ENCODE assay signal across 8 mouse cellular contexts in the genomic region with DNA sequence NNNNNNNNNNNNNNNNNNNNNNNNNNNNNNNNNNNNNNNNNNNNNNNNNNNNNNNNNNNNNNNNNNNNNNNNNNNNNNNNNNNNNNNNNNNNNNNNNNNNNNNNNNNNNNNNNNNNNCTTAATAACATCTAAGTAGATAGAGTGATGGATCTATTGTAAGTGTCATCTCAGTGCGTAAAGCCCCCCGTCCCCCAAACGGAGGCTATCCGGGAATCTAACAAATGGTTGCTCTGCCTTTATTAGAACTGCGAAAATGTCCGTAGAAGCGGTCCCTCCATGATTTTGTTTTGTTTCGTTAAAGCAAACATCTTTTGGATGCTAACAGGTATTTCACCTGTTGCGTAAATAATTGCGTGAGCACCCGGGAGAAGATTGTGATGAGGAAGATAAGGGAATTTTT. TPM values are rescaled to one million over a fixed set of nuclear protein-coding genes. Genes with fewer than 3 reads are reported as not detected.
DNase-seq lines count a peak whose midpoint lies in the region; ATAC-seq and TF ChIP-seq lines count a peak whose summit lies in the region.

No protein-coding gene starts in this region.

- no peak for TF ChIP-seq RAD21 in MEL (IDR thresholded peaks at IDR 0.05; ENCODE audit: low read depth, low read length)

- no peaks in the 10 kb centered on the region for H3K36me3 ChIP-seq in kidney, adult 2 months (ENCODE audit: control insufficient read depth, insufficient read depth, low read length)
- H3K36me3 ChIP-seq in MEL (ENCODE audit: control insufficient read depth in 1 of 2, insufficient read depth in 2 of 2, low read length in 2 of 2) (peaks cover 0 to 5% of the 10 kb centered on the region in 2 experiments; a peak in 2 of 4 replicates), macrophage (ENCODE audit: inconsistent target) (no peaks in the 10 kb centered on the region)

- no peak for TF ChIP-seq POLR2A in kidney, adult 2 months (IDR thresholded peaks at IDR 0.05; ENCODE audit: low read depth, low read length)
- TF ChIP-seq POLR2A in MEL (IDR thresholded peaks at IDR 0.05; ENCODE audit: control insufficient read depth in 1 of 2, insufficient read depth in 1 of 2, low read depth in 1 of 2, low read length in 2 of 2, poor library complexity in 1 of 2) = no peak

- no peaks in the 10 kb centered on the region for H3K9me3 ChIP-seq in MEL (replicated peaks; ENCODE audit: insufficient read depth, low read length)

- no peaks in the 10 kb centered on the region for H3K27me3 ChIP-seq in kidney, adult 2 months (replicated peaks; ENCODE audit: control insufficient read depth, insufficient read depth, low read length)
- no peaks in the 10 kb centered on the region for H3K27me3 ChIP-seq in MEL (ENCODE audit: control insufficient read depth in 1 of 2, insufficient read depth in 2 of 2, low read length in 2 of 2)

- H3K9ac ChIP-seq in MEL (ENCODE audit: control insufficient read depth, low read depth, low read length, poor library complexity, severe bottlenecking) = peak overlapping the region; percentile 85

- no peak for ATAC-seq in erythroid progenitor cell, adult 5-6 weeks (replicated peaks; ENCODE audit: low FRiP score, poor library complexity, severe bottlenecking)

- H3K4me3 ChIP-seq in kidney, adult 2 months (ENCODE audit: insufficient read depth, low read depth, low read length) = peak overlapping the region; percentile 86
- H3K4me3 ChIP-seq in MEL (ENCODE audit: control insufficient read depth in 1 of 2, insufficient read depth in 1 of 2, low read depth in 2 of 2, low read length in 2 of 2) (peak overlapping the region; percentile 77 to 86), macrophage (ENCODE audit: inconsistent target) (peak overlapping the region; percentile 47)

- no peak for TF ChIP-seq EP300 in MEL (IDR thresholded peaks at IDR 0.05; ENCODE audit: low read depth in 1 of 2, low read length in 2 of 2)

- H3K79me2 ChIP-seq in MEL (ENCODE audit: control insufficient read depth, insufficient read depth, low read length, poor library complexity) = no peaks in the 10 kb centered on the region; the same call in 1 of the 2 replicates
- no peaks in the 10 kb centered on the region for H3K79me2 ChIP-seq in macrophage (ENCODE audit: inconsistent target)

- DNase-seq in kidney, adult 2 months = no peak
- DNase-seq in kidney, postnatal 10 days = no peak
- DNase-seq in MEL (ENCODE audit: low read depth, low spot score) = no peak
- peak; percentile 13 for DNase-seq in forelimb bud, embryonic 11.5 days (ENCODE audit: low read depth, low spot score)
- no peak for DNase-seq in c-Kit-positive CD71-positive TER-119-positive erythroid progenitor cells, embryonic 14.5 days (ENCODE audit: low spot score)
- DNase-seq in urinary bladder, postnatal 36 days (ENCODE audit: low spot score in 2 of 2) = no peak

- no peak for TF ChIP-seq CTCF in kidney, adult 2 months (conservative IDR thresholded peaks at IDR 0.05; ENCODE audit: insufficient read depth, insufficient read length, low read depth, low read length)
- no peak for TF ChIP-seq CTCF in MEL (IDR thresholded peaks at IDR 0.05 in 2 of 3, conservative IDR thresholded peaks at IDR 0.05 in 1 of 3; ENCODE audit: control insufficient read depth in 1 of 3, insufficient read depth in 1 of 3, low read depth in 2 of 3, low read length in 3 of 3, poor library complexity in 1 of 3, severe bottlenecking in 1 of 3)

- H3K27ac ChIP-seq in kidney, adult 2 months (ENCODE audit: insufficient read depth, low read depth, low read length) = no peak overlapping the region
- no peak overlapping the region for H3K27ac ChIP-seq in MEL (ENCODE audit: control insufficient read depth, low read depth, low read length)
- no peak overlapping the region for H3K27ac ChIP-seq in macrophage

- H3K4me1 ChIP-seq in kidney, adult 2 months (ENCODE audit: control insufficient read depth, insufficient read depth, low read length) = no peaks in the 10 kb centered on the region
- peaks cover 0 to 6% of the 10 kb centered on the region in 2 experiments; a peak in 2 of 4 replicates for H3K4me1 ChIP-seq in MEL (ENCODE audit: control insufficient read depth in 1 of 2, insufficient read depth in 2 of 2, low read length in 2 of 2)

- WGBS in kidney, adult 2 months = 3% methylated on average over 11 of the region's 11 CpGs
- 2% methylated on average over 11 of the region's 11 CpGs for whole genome bisulfite sequencing in macrophage (ENCODE audit: missing documents)

TF ChIP-seq in MEL, 35 proteins besides CTCF, POLR2A, EP300 and RAD21:
- no peak for TF ChIP-seq SIN3A (IDR thresholded peaks at IDR 0.05; ENCODE audit: low read length)
- TF ChIP-seq ETS1 (IDR thresholded peaks at IDR 0.05; ENCODE audit: low read depth, low read length) = no peak
- TF ChIP-seq TAL1 (IDR thresholded peaks at IDR 0.05; ENCODE audit: low read length) = no peak
- no peak for TF ChIP-seq MYC (IDR thresholded peaks at IDR 0.05; ENCODE audit: low read depth, low read length)
- TF ChIP-seq RCOR1 (IDR thresholded peaks at IDR 0.05; ENCODE audit: low read depth, low read length) = no peak
- no peak for TF ChIP-seq TBP (IDR thresholded peaks at IDR 0.05; ENCODE audit: low read depth, low read length)
- TF ChIP-seq MEF2A (IDR thresholded peaks at IDR 0.05; ENCODE audit: extremely low read depth, insufficient replicate concordance, low read depth, low read length, poor library complexity, severe bottlenecking) = no peak
- no peak for TF ChIP-seq GABPA (IDR thresholded peaks at IDR 0.05; ENCODE audit: low read depth, low read length)

RNA-seq across cellular contexts. Expression of a gene that starts 0.6 kb away (rescaled TPM):
- polyA plus RNA-seq in kidney, adult 2 months (2012; rRNA removed) = 4.1 and 4.5 TPM in 2 replicates
- total RNA-seq in MEL (2012; rRNA removed) = 3.0 and 3.3 TPM in 2 replicates
- polyA plus RNA-seq in MEL (2012; ENCODE audit: insufficient read depth in 1 of 2, insufficient read length in 2 of 2, low read depth in 1 of 2, low replicate concordance in 2 of 2, missing spikeins in 1 of 2) (1 to 10 TPM in 1 of 2 experiments, not detected in 1; 3.6 TPM), macrophage (2018) (1.4 to 3.4 TPM (median 2.7 TPM) in 3 replicates)
- total RNA-seq in macrophage (2018; cell fraction: chromatin; rRNA removed) = 10 to 100 TPM in 6 of 26 experiments, 1 to 10 TPM in 20; 3.2 to 12.5 (median 8.6) TPM
- total RNA-seq in macrophage (2018; cell fraction: cytosol; rRNA removed) = 1 to 10 TPM; 1.9 to 3.5 (median 2.5) TPM
- total RNA-seq in macrophage (2018; cell fraction: nucleus; rRNA removed) = 10 to 100 TPM in 1 of 26 experiments, 1 to 10 TPM in 25; 2.8 to 12.0 (median 4.9) TPM
- total RNA-seq in erythroid progenitor cell, adult 5-6 weeks (2015; ENCODE audit: low replicate concordance) = 29.9 and 50.7 TPM in 2 replicates
- total RNA-seq in erythroid progenitor cell, adult 5-6 weeks (2017; ENCODE audit: low replicate concordance) = 32.0 and 37.4 TPM in 2 replicates
